Mouse (Mus musculus) CD4-positive helper T cell, adult 2 months (primary cell): Measurements from ENCODE around the gene Mad2l2.
"Not testable (repeated sequence)": the region's sequence is repeated elsewhere in the genome, so short reads cannot be mapped to it uniquely, and the experiment has no call there.

Experiments
- DNase-seq: peaks from one replicate; pipeline ENCODE4 v3.0.0-alpha.2; 2012; ENCODE audit warnings: low read depth, missing footprints, low spot score

Gene Mad2l2

DNA sequence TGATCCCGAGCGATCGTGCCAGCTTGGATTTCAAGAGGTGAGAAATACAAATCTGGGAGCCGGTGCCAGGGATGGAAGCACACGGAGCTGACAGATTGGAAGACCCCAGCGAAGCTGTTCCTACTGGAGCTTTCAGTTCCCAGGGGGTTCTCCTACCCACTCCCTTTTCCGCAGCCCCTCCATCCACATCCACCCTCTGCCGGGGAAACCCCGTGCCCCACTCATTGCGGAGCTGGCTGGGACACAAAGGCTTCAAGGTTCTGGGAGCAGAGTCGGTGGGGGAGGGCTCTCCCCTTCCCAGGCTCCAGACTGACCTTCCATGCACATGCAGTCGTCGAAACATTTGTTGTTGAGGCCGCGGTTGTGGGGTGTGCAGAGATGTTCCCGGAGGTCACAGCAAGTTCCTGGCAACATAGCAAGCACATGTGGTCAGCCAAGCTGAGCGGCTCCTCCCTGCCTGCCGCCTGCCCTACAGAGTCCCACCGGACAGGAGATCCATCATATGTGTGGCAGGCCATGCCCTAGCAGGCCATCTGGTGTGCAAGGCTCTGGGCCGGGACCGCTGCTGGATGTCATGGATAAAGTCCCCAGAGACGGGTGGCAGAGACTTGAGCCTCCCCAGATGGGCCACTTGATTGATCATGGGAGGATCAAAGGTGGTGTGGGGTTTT lies 22.4 kb upstream of the Mad2l2 start:
- no peak for DNase-seq

DNA sequence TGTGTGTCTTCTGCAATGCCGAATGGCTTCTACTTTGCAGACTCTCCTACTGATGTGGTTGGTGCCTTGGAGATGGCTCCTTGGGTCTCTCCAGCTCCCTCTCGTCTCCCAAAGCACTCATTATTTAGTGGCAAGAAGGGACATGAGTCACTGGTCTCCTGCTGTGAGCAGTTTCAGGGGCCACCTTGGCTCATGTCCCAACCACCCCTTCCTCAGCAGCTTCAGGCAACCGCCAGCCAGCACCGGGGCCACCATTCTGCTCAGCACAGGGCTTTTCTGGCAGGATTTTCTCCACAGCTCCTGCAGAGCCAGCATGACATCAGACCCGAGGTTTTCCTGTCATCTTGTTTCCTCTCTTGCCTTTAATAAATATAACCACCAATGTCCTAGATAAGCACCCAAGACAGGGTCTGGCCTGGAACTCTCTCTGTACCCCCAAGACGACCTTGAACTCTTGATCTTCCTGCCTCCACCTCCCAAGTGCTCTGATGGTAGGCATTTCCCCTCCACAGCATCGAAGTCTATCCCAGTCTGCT lies 21.6 kb upstream of the Mad2l2 start:
- no peak for DNase-seq

DNA sequence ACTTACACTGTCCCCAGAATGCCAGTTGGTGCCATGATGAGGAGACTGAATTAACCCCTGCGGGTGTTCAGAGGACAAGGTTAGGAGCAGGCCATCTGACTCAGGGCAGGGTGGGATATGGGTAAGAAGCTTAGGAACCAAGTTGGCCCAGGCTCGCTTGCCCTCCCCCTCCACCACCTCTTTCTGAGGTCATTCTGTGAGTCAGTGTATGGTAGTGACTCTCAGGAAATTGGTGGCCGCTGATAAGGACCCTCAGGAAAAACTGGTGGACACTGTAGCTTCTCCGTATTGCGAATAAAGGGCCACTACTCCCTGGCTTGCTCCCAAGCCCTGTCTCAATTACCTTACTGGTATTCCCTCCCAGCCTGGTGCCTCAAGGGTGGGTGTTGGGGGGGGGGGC lies 21.0 kb upstream of the Mad2l2 start:
- no peak for DNase-seq

DNA sequence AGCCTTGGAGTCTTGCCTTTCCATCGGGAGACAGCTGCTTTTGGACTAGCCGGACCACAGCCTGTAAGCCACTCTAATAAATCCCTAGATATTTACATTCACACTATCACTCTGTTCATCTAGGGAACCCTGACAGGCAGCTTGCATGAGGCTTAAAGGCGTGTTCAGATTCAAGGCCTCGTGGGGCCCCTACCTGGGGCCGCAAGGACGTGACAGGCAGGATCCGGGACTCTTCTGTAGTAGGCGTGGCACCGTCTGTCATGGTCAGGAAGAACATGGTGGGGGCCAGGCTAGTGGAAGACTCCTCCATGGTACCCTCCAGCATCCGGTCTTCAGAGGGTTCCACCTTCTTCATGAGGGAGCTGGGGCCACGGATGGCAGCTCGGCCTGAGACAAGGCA lies 17.7 kb upstream of the Mad2l2 start:
- no peak for DNase-seq

DNA sequence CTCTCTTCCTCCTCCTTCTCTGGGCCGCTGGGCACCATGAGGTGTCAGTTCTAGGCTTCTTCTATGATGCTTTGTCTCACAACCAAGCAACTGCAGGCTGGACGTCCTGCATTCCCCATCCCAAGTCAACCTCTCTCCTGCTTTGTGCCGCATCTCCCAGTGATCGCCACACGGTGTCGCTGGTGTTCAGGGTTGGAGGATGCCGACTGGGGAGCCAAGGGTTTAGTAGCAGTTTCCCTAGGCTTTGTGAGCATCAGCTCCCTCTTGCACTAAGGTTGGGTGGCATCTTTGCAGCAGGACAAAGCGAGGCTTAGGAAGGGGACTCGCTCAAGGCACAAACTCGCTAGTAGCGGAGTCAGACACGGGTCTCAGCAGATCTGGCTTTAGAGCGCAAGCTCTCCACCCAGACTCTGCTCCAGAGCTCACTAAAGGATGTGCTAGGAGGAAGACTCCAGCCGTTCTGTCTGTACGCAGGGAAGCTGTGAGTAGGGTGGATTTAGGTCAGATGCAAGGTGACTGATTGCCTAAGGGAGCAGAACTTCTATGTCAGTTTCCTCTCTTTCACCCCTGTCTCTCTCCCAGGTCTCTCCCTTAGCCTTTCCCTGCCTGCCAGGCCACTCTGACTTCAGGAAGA lies 15.3 kb upstream of the Mad2l2 start:
- DNase-seq, result peak; percentile 75

DNA sequence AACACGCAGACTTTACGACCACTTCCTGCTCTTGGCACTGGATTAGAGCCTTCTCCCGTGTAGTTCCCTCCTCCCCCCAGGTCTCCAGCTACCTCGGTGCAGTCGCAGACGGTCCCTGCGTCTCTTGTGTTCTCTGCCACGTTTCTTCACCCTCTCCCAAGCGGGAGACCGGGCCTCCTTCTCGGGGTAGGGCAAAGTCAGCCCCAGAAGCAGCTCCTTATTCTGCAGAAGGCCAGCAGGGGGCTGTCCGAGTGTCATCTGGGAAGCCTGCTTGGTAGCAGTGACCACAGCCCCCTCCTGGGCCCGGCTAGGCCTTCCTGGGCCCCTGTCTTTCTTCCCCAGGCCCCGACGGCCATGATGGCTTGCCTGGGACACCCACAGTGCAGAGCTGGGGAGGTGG lies 14.7 kb upstream of the Mad2l2 start:
- peak; percentile 44 for DNase-seq

DNA sequence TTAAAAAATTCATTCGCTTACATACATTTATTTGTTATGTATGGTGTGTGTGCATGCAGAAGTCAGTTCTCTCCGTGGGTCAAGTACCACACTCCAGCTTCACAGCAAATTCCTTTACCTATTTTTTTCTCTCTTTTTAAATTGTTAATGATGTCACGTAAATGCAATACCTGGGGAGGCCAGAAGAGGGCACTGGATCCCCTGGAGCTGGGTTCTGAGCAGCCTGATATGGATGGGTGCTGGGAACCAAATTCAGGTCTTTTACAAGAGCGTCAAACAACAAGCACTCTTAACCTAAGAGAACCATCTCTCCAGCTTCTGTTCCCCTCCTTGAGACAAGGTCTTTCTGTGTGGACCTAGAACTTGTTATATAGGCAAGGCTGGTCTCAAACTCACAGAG lies 13.5 kb upstream of the Mad2l2 start:
- peak; percentile 23 for DNase-seq

DNA sequence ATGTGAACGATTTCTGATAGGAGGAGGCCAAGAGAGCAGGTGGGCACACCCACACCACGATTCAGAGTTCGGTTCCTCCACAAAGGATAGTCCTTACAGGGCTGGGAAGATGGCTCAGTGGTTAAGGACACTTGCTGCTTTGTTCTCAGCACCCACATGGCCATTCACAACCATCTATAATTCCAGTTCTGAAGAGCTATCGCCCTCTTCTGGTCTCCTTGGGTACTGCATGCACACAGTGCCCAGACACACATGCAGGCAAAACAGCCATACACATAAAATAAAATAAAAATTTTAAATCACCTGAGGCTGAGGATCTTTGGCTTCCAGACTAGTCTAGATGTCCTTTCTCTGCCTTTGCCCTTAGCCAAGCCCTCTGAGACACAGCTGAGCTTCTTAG lies 12.8 kb upstream of the Mad2l2 start:
- no peak for DNase-seq

DNA sequence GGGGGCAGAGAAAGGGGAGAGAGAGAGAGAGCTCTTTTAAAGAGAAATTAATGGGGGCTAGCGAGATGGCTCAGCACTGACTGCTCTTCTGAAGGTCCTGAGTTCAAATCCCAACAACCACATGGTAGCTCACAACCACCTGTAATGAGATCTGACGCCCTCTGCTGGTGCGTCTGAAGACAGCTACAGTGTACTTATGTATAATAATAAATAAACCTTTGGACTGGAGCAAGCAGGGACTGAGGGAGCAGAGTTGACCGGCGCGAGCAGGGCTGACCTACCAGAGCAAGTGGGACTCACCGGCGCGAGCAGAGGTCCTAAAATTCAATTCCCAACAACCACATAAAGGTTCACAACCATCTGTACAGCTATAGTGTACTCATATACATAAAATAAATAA lies 10.6 kb upstream of the Mad2l2 start:
- not testable (repeated sequence) for DNase-seq

DNA sequence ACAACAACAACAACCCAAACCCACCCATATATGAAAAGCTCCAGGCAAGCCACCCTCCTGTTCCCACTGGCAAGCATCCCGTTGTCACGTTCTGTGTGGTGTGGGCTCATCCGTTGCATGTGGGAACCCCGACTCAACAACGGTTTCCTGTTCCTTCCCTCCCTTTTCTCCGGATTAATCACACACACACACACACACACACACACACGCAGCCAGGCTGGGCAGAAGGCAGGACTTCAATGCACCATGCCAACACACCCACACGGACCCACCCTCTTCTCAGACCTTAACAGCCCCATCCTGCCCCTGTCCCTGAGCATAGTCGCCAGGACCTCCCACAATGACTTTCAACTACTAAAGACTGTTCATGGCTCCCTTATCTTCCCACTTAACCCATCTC lies 9.6 kb upstream of the Mad2l2 start:
- DNase-seq, result no peak

DNA sequence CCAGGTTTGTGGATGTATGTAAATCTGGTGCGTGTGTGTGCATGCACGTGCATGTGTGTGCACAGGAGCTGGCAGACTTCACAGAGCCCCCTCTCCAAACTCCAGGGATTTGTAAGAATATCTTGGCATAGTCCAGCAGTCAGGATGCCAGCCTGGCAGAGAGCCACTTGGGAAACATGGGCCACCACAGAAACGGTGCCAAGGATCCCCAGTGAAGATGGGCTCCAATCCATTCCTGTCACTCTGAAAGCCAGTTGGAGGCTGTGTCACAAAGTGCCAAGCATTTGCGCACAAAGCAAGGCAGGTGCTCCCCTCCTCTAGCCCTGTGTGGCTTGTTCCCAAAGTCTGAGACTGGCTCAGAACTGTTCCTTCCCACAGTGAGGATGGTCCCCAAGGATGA lies 8.8 kb upstream of the Mad2l2 start:
- no peak for DNase-seq

DNA sequence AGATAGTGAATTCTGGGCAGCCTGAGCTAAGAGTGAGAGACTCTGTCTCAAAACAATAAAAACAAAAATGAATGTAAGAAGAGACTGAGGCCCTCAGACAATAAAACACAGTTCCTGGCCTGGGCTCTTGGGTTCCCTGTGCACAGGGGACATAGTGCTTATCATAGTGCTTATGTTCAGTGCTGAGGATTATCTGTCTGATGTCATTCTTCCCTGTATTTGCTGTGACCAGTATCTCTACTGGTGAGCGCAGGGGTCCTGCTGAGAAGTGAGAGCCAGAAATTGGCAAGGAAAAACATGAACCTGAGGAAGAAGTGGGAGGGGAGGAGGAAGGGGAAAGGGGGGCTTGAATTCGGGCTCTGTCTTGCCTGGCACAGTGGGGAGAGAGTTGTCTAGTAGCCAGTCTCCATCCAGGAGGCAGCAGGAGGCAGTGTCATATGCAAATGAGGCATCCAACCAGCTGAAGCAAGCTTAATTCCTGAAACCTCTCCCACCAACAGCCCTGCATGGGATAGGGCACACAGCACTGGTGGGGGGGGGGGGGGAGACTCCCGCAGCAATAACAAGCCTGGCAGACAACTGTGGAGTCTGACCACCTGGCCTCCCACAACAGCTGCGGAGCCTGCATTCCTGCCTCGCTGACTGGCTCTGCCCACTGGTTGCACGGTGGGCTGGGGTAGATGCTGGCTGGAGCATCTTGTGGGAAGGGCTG lies 8.0 kb upstream of the Mad2l2 start:
- no peak for DNase-seq

DNA sequence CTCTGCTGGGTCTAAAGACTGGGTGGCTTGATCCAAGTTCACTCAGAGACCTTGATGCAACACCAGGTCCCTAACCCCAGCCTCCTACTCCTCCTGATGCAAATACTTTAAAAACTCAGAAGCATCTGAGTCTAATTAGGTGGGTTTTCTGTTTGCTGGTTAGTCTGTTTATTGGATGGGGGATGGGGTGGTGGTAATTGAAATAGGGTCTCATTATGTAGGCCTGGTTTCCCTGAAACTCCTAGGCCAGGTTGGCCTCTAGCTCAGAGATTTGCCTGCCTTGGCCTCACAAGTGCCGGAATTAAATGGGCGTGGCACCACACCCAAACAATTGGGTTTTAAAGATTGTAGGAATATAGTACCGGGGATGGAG lies 7.5 kb upstream of the Mad2l2 start:
- no peak for DNase-seq

DNA sequence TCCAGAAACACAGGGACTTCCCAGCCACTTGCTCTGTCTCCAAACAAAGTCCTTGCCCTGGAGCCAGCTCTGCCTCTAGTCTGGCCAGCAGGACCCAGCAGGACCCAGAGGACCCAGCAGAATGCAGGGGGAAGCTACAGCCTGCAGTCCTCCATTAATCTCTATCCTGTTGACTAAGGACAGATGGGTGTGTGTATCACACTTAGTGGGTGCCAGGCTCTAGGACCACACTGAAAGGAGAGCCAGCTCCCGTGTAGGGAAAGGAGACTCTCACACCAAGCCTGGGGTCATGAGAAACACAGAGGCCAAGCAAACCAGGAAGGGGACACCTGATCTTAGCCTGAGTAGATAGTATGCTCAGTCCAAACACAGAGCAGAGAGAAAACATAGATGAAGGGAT lies 1.9 kb upstream of the Mad2l2 start:
- no peak for DNase-seq

DNA sequence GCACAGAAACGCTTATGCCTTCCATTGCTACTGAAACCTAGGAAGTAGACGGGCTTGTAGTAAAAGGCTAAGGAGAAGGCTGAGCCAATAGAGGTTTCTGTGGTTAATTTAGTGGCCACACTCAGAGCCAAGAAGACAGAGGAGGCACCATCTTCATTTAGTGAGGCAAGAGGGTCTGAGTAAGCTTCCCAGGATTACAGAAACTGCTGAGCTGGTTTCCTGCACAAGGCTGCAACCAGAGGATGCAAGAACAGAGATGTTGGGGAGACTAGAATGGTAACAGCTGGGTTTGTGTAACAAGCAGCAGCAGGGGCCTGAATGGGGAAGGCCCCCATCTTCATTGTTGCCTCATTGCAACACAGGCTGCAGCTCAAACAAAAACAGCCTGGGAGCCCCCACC lies 1.5 kb upstream of the Mad2l2 start:
- no peak for DNase-seq

DNA sequence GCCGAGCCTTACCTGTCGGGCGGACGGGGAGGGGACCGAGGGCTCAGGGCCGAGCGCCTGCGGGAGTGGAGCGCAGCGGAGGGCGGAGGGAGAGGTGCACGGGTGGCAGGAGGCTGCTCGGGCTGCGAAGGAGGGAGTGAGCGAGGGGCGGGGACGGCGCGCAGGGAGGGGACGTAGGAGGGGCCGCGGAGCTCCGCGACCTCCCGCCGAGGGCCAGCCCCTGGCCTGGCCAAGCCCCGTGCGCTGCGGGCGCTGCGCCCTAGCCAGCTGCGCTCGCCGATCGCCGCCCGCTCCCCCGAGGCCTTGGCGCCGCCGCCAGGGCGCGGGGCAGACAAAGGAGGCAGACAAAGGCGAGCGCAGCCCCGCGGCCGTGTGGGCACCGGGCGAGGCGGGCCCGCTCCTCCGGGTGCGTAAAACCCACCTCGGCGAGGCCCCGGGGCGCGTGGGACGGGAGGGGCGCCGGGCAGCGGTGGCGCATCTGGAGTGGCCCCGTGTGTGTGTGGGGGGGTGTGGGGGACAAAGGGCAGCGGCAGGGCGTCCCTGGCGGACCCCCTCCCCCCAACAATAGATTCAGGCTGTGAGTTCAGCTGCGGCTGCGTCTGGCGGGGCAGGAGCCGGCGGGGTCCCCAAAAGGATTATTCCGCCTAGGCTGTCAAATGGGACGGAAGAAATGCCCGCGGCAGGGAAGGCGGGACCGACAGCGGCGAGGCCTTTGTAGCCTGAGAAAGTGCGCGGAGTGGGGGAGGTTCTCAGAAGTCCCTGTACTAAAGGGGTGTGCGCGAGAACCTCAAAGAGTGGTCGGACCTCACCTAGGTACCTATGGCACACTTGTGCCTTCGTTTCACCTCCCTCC lies 603 bp downstream of the Mad2l2 start, which contains the start of gene Draxin:
Gene Draxin, minus strand, starts transcription at position 138 of the 853 bp plus-strand sequence.
- DNase-seq, result no peak

DNA sequence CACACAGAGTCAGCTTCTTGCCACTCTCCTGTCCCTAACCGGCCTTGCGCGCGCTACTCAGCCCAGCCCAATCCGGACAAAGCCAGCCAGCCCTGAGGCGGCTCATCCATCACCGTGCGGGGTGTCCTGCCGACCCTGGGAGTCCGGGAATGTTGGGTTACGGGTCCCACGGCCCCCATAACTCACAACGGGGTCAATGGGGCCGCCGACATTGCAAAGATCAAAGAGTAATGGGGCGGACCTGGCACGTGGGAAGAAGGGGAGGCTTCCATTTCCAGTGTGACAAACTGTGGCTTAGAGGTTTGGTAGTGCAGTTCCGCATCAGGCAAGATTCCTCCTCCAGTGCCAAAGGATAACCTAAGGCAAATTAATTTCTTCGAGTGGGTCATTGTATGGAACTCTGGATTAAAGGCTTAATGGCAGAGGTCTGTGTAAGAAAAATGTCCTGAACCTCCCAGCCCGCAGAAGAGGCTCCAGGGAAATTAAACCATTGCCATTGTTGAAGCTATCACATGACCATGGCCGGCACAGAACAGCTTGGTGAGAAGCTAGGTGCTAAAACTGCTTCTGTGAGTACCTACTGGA lies 1.4 kb downstream of the Mad2l2 start:
- no peak for DNase-seq

DNA sequence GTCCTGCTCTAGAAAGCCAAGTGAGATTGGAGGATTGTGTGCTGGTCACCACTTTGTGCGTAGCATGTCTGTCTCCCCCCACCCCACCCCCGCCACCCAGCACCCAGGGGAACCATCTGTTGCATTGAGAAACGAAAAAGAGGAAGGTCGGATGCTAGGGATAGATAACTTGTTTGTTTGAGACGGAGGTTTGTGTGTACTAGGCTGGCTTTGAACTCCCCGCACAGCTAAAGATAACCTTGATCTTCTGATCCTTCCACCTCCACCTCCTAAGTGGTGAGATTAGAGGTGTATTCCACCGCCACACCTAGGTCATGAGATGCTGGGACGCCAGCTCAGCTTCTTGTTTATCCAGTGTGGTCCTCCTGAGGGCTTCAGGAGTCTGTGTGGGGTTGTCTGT lies 4.8 kb downstream of the Mad2l2 start:
- DNase-seq, result no peak

DNA sequence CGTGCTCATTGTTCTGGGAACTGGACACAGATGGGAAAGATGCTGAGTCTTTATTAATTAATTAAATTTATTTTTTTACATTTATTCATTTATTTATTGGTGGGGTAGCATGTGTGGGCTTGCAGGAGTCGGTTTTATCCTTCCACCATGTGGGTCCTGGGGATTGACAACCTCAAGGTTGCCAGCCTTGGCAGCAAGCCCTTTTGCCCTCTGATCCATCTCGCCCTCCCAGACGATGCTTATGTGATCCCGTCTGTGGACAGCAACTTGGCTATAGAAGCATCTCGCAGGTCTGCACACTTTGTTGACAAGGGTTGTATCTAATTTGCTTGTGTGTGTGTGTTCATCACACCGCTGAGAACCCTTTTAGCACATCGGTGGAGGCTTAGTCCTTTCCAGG lies 7.3 kb downstream of the Mad2l2 start:
- no peak for DNase-seq

DNA sequence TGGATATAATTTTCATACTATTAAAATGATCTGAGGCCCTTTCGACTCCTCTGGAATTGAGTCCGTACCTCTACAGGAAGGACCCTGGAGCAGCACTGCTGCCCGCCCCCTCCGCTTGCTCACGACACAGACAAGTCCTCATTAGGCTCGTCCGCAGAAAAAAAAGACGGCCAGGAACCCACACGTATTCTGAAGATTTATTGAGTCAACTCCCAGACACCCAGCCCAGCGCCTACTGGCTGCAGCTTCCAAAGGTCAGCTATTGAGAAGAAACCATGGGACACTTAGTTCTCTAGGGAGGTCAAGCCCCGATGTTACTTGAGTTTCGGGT lies 9.5 kb downstream of the Mad2l2 start:
- no peak for DNase-seq
